Mouse (Mus musculus): ENCODE data around the gene Clybl.

The Clybl gene

GRCm38 (mm10) chr14:122385238-122385534, 203.7 kb downstream of the Clybl start:
- DNase-seq (ENCODE audit: low read depth, low spot score): no peak

DNA sequence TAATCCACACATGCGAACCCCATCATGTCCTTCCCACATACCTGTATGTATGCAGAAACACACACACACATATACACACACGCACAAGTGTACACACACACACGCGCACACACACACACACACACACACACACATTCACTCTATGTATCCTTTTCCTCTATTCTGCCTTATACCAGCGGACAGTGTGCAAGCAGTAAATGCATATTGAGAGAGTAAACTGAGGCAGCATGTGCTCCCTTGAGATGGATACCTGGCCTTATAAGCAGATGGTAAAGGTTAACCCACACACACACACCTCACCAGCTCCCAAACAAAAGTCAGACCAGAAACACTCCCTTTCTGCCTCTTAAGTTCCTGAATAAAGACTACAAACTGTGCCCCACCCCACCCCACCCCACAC, 204.3 kb downstream of the Clybl start:
- DNase-seq (ENCODE audit: low read depth, low spot score): no peak

- DNase-seq (ENCODE audit: low read depth, low spot score): no peak
These were observed 205.0 kb downstream of the Clybl start for GRCm38 (mm10) chr14:122386281-122387130.

DNA sequence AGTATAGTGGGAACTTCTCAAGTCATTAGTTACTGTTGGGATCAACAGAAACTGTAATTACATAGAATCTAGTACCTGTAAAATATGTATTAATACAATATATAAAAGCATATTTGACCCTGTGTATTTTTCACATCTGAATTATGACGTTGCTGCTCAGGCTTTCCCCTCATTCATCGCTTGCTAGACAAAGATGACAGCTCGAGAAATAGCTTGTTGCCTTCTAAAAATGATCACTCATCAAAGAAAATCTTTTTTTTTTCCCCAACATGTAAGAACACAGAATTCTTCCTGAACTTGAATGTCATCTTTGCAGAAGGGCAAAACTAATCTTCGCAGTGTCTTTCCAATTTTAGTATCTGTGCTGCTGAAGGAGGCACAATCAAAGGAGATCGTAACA, 206.3 kb downstream of the Clybl start:
- DNase-seq (ENCODE audit: low read depth, low spot score): no peak

DNA sequence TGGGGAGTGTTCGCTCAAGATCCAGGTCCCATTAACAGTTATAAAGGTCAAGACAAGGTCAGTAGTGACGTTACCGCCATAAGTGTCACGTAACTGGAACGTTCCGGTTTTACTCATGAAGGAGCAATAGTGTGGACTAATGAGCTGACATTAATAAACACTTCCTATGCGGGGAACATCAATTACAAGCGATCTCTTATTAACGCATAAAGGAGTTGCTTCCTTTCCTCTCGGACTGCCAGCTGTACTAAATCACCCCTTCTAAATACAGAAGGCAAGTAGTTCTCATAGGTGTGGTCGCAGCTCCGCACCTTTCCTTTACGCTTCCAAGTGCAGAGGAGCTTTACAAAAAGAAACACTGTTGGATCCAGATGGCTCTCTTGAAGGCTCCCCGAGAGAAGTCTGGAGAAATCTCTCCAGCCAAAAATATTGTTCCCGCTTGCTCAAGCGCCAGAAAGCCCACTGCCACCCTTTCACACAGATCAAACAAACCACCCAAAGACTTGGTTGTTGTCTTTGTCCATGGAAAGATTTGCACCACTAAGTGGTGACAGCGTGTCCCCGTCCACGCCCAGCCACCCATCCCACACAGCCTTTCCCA, 207.0 kb downstream of the Clybl start:
- no peak for DNase-seq (ENCODE audit: low read depth, low spot score)

DNA sequence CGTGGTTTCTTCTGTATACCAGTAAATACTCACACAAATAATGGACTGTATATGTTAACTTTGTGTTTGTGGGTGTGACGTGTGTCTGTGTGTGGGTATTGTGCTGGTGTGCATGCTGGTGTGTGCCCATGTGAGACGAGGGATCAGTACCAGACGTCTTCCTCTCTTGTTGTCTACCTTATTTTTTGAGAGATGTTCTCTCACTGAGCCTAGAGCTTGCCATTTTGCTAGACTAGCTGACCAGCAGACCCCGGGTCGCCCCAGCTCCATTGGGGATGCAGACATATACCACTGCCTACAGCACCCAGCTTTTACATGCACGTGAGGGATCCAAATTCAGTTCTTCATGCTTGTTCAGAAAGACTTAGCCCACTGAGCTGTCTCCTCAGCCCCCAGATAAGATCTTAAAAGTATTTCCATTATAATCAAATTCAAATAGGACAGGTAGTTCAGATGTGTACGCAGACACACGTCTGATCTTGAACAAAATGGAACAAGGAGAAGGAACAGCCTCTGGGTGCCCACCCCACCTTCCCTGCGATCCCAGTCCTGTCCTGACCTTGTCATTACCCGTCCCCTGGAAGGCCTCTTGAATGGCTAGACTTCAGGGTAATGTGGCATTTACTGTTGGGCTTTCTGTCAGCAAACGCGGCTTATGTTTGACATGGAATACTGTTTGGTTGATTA, 208.3 kb downstream of the Clybl start:
- DNase-seq (ENCODE audit: low read depth, low spot score): no peak

DNA sequence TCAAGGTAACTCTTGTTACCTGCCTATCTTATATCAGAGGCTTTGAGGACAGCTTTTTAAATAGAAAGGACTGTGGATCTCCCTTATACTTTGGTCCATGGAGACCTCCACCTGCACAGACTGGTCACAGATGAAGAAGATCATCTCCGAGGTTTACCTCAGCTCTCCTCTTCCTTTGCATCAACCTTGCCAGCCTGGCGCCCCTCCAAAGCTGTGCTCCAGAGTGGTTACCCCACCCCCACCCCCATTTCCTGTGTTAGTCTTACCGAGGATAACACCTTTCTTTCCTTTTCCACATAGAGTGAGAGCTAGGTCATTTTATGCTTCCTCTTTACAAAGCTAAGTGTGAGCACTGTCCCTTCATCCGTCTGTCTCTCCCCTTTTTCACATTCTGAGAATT, 209.4 kb downstream of the Clybl start:
- DNase-seq (ENCODE audit: low read depth, low spot score): no peak

GRCm38 (mm10) chr14:122393119-122393518, 211.6 kb downstream of the Clybl start:
- no peak for DNase-seq (ENCODE audit: low read depth, low spot score)

DNA sequence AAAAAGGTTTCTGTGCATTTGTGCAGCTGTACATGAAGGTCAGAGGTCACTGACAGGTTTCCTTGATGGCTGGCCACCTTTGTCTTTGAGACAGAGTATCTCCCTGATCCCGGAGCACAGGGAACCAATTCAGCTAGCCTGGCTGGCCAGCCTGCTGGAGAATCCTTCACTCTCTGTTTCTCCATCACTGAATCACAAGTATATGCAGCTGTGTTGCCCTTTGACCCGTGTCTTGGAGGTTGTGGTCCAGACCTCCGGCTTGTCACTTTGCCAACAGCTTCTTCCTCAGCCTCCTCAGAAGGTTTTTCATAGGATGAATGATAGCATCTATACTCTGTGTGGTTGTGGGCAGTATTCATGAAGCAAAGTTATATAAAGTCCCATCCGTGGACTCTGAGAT, 217.2 kb downstream of the Clybl start:
- no peak for DNase-seq (ENCODE audit: low read depth, low spot score)

DNA sequence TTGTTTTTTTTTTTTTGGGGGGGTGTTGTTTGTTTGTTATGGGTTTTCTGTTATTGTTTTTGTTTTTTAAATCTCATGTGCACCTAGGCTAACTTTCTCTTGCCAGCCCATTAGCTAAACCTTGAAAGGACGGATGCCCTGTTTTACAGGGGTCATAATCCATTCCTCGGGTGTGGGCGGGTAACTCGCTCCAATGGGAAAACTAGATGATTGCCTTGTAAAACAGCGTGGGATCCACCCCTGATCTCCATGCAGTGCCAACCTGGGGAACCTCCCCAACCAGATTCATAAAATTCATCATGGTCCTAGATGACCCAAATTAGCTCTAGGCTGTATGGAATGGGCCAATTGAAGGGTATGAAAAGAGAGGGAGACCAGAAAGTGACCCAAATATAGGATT, 218.4 kb downstream of the Clybl start:
- DNase-seq (ENCODE audit: low read depth, low spot score): no peak

- DNase-seq (ENCODE audit: low read depth, low spot score): no peak
These were observed 220.4 kb downstream of the Clybl start for GRCm38 (mm10) chr14:122401886-122402285.

- DNase-seq (ENCODE audit: low read depth, low spot score): no peak
These were observed 221.3 kb downstream of the Clybl start for GRCm38 (mm10) chr14:122402716-122403258.

DNA sequence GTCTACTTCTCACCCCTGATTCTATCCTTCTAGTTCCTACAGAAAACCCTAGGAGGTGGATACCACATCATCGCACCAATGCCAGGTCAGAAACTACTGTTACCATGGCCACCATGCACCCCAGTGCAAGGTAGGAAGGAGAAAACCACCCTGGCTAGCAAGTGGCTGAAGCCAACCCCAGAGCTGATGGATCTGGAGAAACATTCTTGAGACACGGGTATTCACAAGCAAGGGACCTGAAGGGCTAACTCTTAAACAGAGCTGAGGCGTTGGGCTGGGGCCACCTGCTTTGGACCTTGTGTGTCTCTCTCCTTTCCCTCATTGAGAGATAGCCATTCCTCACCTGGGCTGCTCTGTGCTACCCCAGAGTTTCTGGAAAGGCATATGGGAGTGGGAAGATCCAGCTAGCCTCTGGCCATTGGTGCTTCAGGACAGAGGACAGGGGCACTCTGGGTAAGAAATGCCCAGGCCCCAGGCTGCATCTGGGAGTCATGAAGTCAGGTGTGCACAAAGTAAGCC, 222.0 kb downstream of the Clybl start:
- DNase-seq (ENCODE audit: low read depth, low spot score): no peak

- no peak for DNase-seq (ENCODE audit: low read depth, low spot score)
These were observed 223.2 kb downstream of the Clybl start for GRCm38 (mm10) chr14:122404596-122405154.

DNA sequence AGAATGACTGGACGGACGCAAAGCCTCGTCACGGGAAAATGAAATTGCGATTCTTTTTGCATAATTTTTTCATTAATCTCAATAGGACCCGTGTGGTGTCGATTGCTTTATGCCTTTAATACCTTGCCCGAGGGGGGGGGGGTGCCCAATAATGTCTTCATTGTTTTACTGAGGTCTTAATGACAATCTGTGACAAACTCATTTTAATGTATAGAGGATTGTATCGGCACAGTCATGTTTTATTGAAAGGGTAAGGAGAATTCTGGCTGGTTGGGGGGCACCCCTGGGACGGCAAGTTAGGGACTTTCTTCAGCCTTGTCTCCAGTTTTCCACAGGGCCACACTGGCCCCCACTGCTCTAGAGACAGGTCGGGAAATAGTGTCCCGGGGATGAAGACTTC, 223.7 kb downstream of the Clybl start:
- DNase-seq (ENCODE audit: low read depth, low spot score): no peak

- DNase-seq (ENCODE audit: low read depth, low spot score): no peak
These were observed 224.5 kb downstream of the Clybl start for GRCm38 (mm10) chr14:122405897-122406540.

GRCm38 (mm10) chr14:122406541-122407219, 225.2 kb downstream of the Clybl start:
- DNase-seq (ENCODE audit: low read depth, low spot score): no peak

- no peak for DNase-seq (ENCODE audit: low read depth, low spot score)
These were observed 231.5 kb downstream of the Clybl start for GRCm38 (mm10) chr14:122412841-122413541.

- DNase-seq (ENCODE audit: low read depth, low spot score): no peak
These were observed 232.0 kb downstream of the Clybl start for GRCm38 (mm10) chr14:122413542-122413928.

DNA sequence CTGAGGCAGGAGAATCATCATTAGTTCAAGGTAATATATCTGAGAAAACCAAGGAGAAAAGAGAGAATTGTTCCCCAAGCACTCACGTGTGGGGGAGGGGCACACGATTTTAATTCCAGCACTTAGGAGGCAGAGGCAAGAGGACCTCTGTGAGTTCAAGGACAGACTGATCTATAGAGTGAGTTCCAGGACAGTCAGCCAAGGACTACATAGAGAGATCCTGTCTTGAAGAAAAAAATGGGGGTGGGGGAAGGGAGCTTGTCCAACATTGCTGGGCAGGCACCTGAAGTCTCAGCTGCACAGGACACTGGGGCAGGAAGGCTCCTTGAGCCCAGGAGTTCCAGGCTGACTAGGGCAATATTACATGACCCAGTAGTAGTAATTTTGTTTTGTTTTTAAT, 233.3 kb downstream of the Clybl start:
- DNase-seq (ENCODE audit: low read depth, low spot score): no peak

All from skeletal muscle tissue, adult 2 months (tissue).